Mouse (Mus musculus): ENCODE measurements around the gene Ppp2r3c.
"Not testable (repeated sequence)": the region's sequence is repeated elsewhere in the genome, so short reads cannot be mapped to it uniquely, and the experiment has no call there.

Gene Ppp2r3c

GRCm38 (mm10) chr12:55302485-55303441 is at the start of gene Ppp2r3c:
TSS of gene Ppp2r3c (minus strand) at chr12:55302998.
- peak; percentile 96 for DNase-seq (ENCODE audit: low spot score)

- DNase-seq (ENCODE audit: low spot score): no peak
Observed at GRCm38 (mm10) chr12:55344583-55344982, 41.8 kb upstream of the Ppp2r3c start.

- no peak for DNase-seq (ENCODE audit: low spot score)
Observed at GRCm38 (mm10) chr12:55343998-55344397, 41.2 kb upstream of the Ppp2r3c start.

- DNase-seq (ENCODE audit: low spot score): not testable (repeated sequence)
Observed at GRCm38 (mm10) chr12:55343045-55343444, 40.2 kb upstream of the Ppp2r3c start.

- DNase-seq (ENCODE audit: low spot score): not testable (repeated sequence)
Observed at GRCm38 (mm10) chr12:55338490-55338889, 35.7 kb upstream of the Ppp2r3c start.

- no peak for DNase-seq (ENCODE audit: low spot score)
Observed at GRCm38 (mm10) chr12:55333662-55334061, 30.9 kb upstream of the Ppp2r3c start.

- DNase-seq (ENCODE audit: low spot score): no peak
Observed at GRCm38 (mm10) chr12:55329351-55329750, 26.6 kb upstream of the Ppp2r3c start.

- no peak for DNase-seq (ENCODE audit: low spot score)
Observed at GRCm38 (mm10) chr12:55328784-55329183, 26.0 kb upstream of the Ppp2r3c start.

GRCm38 (mm10) chr12:55325702-55326101 is 22.9 kb upstream of the Ppp2r3c start:
- DNase-seq (ENCODE audit: low spot score): no peak

- DNase-seq (ENCODE audit: low spot score): no peak
Observed at GRCm38 (mm10) chr12:55321642-55322291, 19.0 kb upstream of the Ppp2r3c start.

- peak; percentile 93 for DNase-seq (ENCODE audit: low spot score)
Observed at GRCm38 (mm10) chr12:55315192-55315591, 12.4 kb upstream of the Ppp2r3c start.

- no peak for DNase-seq (ENCODE audit: low spot score)
Observed at GRCm38 (mm10) chr12:55313901-55314300, 11.1 kb upstream of the Ppp2r3c start.

- no peak for DNase-seq (ENCODE audit: low spot score)
Observed at GRCm38 (mm10) chr12:55311841-55312240, 9.0 kb upstream of the Ppp2r3c start.

GRCm38 (mm10) chr12:55309501-55309900 is 6.7 kb upstream of the Ppp2r3c start:
- no peak for DNase-seq (ENCODE audit: low spot score)

GRCm38 (mm10) chr12:55308731-55309130 is 5.9 kb upstream of the Ppp2r3c start:
- DNase-seq (ENCODE audit: low spot score): no peak

- no peak for DNase-seq (ENCODE audit: low spot score)
Observed at GRCm38 (mm10) chr12:55307566-55307965, 4.8 kb upstream of the Ppp2r3c start.

GRCm38 (mm10) chr12:55306371-55306770 is 3.6 kb upstream of the Ppp2r3c start:
- DNase-seq (ENCODE audit: low spot score): no peak

GRCm38 (mm10) chr12:55301472-55302300 is 1.1 kb downstream of the Ppp2r3c start:
- DNase-seq (ENCODE audit: low spot score): no peak

- DNase-seq (ENCODE audit: low spot score): no peak
Observed at GRCm38 (mm10) chr12:55300820-55301351, 1.9 kb downstream of the Ppp2r3c start.

- DNase-seq (ENCODE audit: low spot score): peak; percentile 19
Observed at GRCm38 (mm10) chr12:55299336-55299735, 3.5 kb downstream of the Ppp2r3c start, which contains the start of gene 1110008L16Rik. TSS of gene 1110008L16Rik (plus strand) at chr12:55299577.

- no peak for DNase-seq (ENCODE audit: low spot score)
Observed at GRCm38 (mm10) chr12:55298112-55298511, 4.7 kb downstream of the Ppp2r3c start.

- not testable (repeated sequence) for DNase-seq (ENCODE audit: low spot score)
Observed at GRCm38 (mm10) chr12:55277583-55277982, 25.2 kb downstream of the Ppp2r3c start.
